Mouse (Mus musculus): Measurements from ENCODE around the gene Usp38. TPM values are rescaled to one million over a fixed set of nuclear protein-coding genes. Genes with fewer than 3 reads are reported as not detected.
A peak's percentile ranks its signal among the peaks of the same experiment; 100 is the strongest.
"Not testable (repeated sequence)": the region's sequence is repeated elsewhere in the genome, so short reads cannot be mapped to it uniquely, and the experiment has no call there.

Gene Usp38
- total RNA-seq (2021): 10 to 100 TPM; 23.4 to 23.5 TPM
- long read RNA-seq, full-length matches to known transcripts: 34 of 38 reads
- long read RNA-seq, partial matches to known transcripts: 2 of 38 reads
- long read RNA-seq, other reads (novel, unspliced or antisense): 2 of 38 reads

- peak; percentile 98 to 100 for DNase-seq (ENCODE audit: low spot score in 2 of 2)
These were observed at the start of gene Usp38 for GRCm38 (mm10) chr8:81014789-81015699. TSS of gene Usp38 (minus strand) at chr8:81014928.

DNA sequence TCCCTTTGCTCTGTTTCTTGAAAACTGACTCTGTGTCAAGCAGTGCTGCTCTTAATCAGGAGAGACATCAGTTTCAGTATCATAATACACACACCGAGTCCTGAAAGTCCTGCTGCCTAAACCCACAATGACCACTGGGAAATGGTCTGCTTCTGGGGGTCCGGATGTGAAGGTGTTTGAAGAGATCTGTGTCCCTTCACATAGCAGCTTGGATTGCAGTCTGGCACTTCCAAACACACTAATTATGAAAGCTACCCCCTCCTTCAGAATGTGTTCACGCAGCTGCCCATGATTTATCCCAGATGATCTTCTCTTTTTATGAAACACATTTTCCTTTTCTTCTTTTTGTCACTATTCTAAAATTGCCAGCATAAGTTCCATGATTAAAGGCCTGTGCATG lies 47.8 kb upstream of the Usp38 start:
- DNase-seq (ENCODE audit: low spot score in 2 of 2): peak in 1 of 2 experiments; percentile 45

DNA sequence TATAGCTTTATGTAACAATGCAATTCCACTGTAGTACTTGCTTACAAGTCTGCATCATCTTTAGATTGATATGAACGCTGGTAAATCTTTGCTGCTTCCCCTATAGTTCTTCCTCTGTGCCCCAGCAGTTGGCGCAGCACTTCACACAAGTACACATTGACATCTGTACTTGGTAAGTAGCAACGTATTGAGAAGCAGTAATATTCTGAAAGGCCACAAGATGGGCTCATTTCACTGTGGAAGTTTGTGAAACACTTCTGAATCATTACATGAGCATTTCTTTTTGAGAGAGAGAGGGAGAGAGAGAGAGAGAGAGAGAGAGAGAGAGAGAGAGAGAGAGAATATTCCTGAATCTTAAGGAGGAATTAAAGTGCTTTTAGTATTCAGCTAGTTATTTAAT lies 47.2 kb upstream of the Usp38 start:
- DNase-seq (ENCODE audit: low spot score in 2 of 2): peak; percentile 8 to 71

DNA sequence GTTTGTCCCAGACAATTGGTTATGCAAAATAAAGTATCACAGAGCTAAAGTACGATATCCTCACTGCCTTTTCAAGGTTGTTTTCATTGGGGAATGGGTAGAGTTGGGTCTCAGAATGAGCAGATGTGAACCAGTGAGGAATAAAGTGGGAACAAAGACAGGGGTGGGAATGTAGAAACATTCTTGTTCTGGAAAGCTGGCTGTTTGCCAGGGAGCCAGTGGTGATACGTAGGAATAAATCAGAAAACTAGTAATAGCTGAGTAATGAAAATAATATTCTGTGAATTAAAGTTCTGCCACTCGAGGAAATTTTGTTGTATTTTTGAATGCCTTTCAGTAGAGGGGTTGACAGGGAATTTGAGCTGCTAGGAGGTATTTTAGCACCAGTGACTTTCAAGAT lies 29.5 kb upstream of the Usp38 start:
- DNase-seq (ENCODE audit: low spot score in 2 of 2): no peak

DNA sequence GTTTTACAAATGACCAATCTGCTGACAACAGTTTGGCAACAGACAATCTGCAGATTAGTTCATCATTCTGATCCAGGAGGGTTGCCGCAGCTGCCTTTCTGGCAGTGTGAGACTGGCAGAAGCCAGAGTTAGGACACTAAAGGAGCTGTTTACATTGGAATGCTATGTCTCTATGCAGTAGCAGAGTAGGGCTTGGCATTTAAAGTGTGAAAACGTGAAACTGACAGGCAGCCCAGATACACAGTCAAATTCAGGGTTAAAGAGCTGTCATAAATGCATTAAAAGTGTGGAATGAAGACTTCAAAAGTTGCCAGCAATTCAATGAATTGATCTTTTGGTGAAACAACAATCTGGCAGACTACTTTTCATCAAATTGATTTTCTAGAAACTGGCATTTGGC lies 13.3 kb upstream of the Usp38 start:
- peak in 1 of 2 experiments; percentile 19 for DNase-seq (ENCODE audit: low spot score in 2 of 2)

DNA sequence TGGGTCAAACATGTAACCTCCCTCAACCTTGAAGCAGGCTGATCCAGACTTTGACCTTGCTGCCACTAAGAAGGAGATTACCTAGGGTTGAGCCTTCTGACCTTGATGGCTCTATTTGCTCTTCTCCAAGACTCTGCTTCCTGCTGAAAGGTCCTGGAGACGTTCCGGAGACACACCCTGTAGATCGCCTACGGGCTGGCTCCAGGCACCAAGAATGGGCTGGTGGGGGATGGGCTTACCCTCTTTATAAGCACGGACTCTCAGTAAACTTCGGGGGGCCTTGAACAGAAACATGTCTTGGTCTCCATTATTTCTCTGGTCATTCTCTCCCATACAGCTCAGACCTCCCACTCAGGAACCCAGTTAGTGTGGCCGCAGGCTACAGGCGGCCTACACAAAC lies 2.8 kb upstream of the Usp38 start:
- DNase-seq (ENCODE audit: low spot score in 2 of 2): not testable (repeated sequence)

- DNase-seq (ENCODE audit: low spot score in 2 of 2): no peak
These were observed 757 bp downstream of the Usp38 start for GRCm38 (mm10) chr8:81013811-81014530.

GRCm38 (mm10) chr8:81012699-81013098 lies 2.0 kb downstream of the Usp38 start:
- no peak for DNase-seq (ENCODE audit: low spot score in 2 of 2)

- no peak for DNase-seq (ENCODE audit: low spot score in 2 of 2)
These were observed 2.6 kb downstream of the Usp38 start for GRCm38 (mm10) chr8:81012031-81012560.

DNA sequence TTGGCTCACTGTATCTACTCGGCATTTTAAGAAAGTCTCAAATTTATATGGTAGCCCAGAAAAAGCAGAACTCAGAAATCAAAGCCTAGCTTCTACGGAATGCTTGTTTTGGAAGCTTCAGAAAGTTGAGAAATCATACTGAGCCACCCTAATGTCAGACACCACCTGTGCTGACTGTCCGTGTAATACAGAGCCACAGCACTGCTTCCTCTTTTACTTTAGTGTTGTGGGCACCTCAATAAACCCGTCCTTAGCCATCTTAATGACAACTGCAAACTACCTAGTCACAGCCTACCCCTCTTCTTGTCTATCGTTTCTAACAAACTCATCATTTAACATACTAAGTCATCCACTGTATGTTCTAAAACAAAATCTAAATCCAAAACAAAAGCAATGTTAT lies 4.3 kb downstream of the Usp38 start:
- no peak for DNase-seq (ENCODE audit: low spot score in 2 of 2)

DNA sequence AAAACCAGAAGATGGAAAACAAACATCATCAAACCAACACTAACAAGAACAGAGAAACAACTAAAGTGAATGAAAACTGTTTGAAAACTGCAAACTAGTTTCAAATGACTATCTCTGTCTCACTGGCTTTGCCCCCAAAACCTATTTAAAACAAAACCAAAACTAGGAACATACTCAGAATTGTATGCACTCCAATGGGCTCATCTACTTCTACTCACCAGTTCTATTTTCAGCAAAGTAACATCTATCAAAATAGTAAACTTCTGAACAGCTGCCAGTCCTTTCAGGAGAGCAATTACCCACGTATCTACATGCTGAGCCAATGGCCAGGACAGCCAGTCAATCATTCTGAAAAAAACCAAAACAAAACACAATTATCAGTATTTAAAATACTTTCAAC lies 9.6 kb downstream of the Usp38 start:
- no peak for DNase-seq (ENCODE audit: low spot score in 2 of 2)

GRCm38 (mm10) chr8:80996632-80997031 lies 18.1 kb downstream of the Usp38 start:
- no peak for DNase-seq (ENCODE audit: low spot score in 2 of 2)

DNA sequence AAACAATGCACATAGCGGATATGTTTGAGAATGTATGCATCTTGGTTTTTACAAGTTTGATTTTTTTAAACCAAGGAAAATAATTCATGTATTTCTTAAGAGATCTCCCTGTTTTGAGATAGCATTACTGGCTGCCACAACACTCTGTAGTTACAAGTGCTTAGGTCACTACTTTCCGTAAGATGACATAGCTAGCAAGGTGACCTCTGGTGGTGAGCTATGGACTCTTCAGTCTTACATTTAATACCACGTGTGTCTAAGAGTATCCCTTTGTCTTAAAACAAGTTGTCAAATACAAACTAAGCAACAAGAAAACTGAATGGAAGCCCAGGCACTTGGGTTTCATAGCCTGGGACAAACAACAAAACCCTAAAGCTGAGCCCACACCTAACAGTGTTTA lies 22.8 kb downstream of the Usp38 start:
- DNase-seq (ENCODE audit: low spot score in 2 of 2): no peak

DNA sequence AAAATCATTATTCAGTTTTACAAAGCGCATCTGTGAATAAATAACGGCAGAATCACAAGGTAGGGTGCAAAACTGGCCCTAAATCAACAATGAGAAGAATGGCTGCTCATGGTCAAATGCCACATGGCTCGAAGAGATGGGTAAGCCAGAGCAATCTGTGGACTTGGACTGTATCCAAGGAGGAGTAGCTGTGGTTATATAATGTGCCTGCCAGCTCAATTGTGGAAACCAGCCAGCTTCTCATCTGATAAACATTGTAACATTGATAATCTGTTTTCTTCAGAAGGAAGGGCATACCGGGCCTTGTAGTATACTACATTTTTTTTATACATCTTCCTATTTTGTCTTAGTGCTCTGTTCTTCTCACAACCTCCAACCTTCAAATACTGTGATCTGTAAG lies 31.9 kb downstream of the Usp38 start:
- DNase-seq (ENCODE audit: low spot score in 2 of 2): peak; percentile 25 to 66

- DNase-seq (ENCODE audit: low spot score in 2 of 2): no peak
These were observed 33.0 kb downstream of the Usp38 start for GRCm38 (mm10) chr8:80981696-80982095.

GRCm38 (mm10) chr8:80980063-80980462 lies 34.7 kb downstream of the Usp38 start:
- DNase-seq (ENCODE audit: low spot score in 2 of 2): peak in 1 of 2 experiments; percentile 9

DNA sequence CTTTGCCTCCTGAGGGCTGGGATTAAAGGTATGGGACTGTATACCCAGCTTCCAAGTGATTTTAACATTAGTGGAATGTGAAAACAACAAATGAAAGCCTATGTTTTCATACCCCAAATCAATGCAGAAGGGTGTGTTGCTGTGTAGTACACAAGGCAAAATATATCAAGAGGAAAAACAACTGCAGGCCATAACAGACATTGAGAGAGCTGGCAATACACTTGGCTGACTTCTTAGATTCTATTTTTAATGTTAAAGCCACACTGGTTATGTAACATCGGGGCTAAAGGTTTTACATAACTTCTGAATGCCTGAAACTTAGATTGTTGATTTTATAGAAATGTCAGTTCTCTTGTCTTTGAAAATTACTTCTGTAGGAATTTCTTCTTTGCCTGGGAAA lies 37.5 kb downstream of the Usp38 start:
- DNase-seq (ENCODE audit: low spot score in 2 of 2): no peak

DNA sequence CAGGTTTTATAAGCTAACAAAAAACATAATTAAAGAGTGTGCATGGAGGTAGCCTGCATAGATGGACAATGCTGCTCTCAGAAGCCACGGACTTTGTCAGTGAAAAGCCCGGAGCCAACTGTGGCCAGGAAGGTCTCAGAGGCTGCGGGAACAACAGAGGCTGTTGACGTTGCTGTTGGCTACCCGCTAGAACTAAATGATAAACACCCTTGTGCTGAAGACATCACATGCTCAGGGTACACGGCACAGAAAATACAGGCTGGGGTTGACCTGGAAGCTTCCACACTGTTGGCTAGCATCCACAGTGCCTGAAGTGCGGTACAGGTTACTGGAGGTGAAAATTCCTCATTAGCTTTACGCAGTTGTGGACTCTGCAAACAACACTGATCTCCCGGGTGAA lies 43.6 kb downstream of the Usp38 start:
- no peak for DNase-seq (ENCODE audit: low spot score in 2 of 2)

DNA sequence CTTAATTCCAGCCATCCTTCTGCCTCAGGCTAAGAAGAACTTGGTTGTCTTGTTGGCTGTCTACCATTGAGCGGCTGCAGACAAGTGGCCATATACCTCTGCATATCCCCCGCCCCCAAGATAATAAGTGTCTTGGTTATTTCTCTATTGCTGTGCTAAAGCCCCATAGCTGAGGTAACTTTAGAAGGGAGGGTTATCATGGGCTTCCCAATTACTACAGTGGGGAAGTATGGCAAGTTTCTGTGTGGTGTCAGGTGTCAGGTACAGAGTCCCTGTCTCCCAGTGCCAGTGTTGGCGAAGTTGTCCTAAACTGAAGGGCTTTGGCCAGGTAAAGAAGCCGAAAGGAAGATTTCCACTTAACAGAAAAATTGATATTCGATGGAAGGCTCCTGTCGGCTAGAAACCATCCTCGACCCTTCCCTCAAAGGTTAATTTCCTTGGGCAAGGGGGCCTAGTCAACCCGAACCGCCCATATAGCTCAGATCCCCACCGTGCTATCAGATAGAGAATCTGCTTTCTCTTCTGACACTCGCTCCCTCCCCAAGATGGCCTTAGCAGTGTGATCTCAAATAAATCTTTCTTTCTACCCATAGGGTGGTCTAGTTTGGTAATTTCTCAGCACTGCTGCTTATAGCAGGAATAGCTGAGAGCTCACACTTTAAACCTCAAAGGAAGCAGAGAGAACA lies 44.6 kb downstream of the Usp38 start:
- DNase-seq (ENCODE audit: low spot score in 2 of 2): no peak

- DNase-seq (ENCODE audit: low spot score in 2 of 2): no peak
These were observed 45.3 kb downstream of the Usp38 start for GRCm38 (mm10) chr8:80969423-80969822.

GRCm38 (mm10) chr8:80963095-80963494 lies 51.6 kb downstream of the Usp38 start:
- no peak for DNase-seq (ENCODE audit: low spot score in 2 of 2)
